Mouse (Mus musculus): ENCODE measurements around the gene Agap1.

DNA sequence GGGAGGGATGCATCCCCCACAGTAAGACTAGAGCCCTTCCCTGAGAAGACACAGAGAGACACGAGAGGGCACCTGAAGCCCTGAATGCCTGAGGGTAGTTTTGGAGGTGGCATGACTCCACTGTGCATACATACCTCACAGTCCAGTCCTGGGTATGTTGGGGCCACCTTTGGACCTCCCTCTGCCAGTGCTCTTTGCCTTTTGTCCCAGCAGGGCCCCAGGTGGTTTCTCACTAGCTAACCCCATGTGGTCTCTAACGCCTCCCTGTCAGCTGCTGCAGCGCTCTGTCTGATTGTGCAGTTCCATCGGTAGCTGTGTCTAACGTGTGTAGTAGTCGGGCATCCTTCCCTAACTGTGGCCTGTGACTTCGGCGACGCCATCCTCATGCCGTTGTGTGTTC, 172.3 kb downstream of the Agap1 start:
- TF ChIP-seq CTCF (IDR thresholded peaks at IDR 0.05; ENCODE audit: insufficient read depth, low read depth, low read length) (no peak), POLR2A (IDR thresholded peaks at IDR 0.05; ENCODE audit: insufficient read depth, low read depth, low read length) (no peak)
